Mouse (Mus musculus) right cerebral cortex, postnatal 25 days (tissue): ENCODE data around the gene Prdm4.

ENCODE experiments used
- DNase-seq: peaks from one replicate; pipeline ENCODE4 v3.0.0; 2022

Prdm4 gene

DNA sequence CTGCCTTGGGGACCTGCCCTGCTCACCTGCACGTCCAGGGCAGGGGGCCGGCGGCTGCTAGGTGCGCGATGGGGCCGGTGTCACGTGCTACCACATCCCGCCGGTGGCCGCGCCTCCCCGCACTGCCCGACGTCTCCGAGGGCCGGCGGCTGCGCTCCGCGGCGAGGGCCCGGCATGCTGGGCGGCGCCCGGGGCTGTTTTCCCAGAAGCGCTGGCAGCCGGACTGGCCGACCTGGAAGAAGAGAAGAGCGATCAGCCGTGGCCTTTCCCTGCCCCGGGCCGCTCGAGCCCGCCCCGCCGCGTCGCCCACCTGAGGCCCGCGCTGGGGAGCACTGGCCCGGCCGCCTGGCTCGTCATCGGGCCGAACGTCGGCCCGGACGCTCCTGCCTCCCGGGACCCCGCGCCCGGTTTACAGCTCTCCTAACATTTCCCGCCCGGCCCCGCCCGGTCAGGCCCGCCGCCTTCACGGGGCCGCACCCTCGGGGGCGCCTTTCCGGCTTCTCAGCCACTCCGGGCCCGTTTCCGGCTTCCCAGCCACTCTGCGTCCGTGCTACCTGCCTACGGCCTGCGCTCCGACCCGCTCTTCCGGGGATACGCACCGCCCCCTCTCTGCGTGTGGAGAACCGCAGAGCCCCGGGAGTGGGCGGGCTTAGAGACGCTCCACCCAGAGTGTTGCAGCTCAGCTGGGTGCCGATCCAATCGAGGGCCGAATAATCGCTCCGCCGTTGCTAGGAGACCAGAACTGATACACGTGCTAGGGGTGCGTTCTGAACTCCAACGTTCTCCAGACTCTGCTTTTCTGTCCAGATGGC lies at the start of gene Prdm4:
TSS of gene Prdm4 (minus strand) at position 645 of the 812 bp plus-strand sequence.
- peak; percentile 97 for DNase-seq

DNA sequence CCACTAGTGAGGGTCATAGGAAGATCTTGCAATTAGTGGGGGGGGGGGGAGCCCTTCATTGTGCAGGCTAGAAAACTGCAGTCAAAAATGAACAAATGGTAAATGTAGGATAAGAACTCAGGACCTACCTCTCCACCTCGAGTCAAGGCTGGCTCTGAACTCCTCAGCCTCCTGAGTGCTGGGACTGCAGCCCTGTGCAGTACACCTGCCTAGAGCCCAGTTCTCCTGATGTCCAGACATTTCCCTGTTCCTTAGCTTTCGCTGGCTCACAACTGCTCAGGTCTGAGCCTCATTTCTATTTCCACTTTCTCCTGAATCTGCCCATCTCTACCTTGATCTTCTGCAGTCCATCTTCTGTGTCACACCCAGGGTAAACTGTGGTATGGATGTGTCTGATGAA lies 49.5 kb upstream of the Prdm4 start:
- no peak for DNase-seq

DNA sequence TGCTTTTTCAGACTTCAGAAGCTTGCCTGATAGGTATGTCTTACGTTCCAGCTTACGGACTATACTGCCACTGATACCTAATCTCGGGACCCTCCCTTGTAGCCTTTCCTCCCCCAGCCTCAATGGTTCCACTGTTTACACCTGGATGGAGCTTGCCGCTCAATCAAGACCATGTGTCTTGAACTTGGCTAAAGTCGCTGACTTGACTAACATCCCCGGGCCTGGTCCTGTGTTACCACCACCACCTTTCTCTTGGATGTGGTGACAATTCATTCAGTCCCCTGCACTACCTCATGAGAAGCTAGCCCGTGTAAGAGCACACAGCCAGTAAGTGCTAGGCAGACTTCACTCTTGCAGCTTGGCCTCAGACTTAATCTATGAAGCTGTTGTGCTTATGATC lies 47.4 kb upstream of the Prdm4 start:
- DNase-seq = no peak

DNA sequence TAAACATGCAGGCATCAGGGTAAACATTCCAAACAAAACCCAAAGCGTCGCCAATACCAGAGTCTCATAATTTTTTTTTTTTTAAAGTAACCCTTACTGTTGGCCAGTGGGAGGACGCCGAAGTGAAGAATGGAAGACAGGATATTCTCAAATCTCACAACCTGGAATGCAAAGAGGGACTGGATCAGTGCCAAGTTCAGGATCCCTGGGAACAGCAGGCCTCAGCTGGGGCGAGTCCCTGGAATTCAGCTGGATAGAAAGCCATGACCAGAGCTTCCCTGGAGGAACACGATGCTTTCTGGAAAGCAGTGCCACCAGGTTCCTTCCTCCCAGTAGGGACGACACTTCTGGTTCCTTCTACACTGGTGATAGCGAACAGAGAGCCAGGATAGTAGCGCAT lies 46.0 kb upstream of the Prdm4 start:
- DNase-seq = no peak

DNA sequence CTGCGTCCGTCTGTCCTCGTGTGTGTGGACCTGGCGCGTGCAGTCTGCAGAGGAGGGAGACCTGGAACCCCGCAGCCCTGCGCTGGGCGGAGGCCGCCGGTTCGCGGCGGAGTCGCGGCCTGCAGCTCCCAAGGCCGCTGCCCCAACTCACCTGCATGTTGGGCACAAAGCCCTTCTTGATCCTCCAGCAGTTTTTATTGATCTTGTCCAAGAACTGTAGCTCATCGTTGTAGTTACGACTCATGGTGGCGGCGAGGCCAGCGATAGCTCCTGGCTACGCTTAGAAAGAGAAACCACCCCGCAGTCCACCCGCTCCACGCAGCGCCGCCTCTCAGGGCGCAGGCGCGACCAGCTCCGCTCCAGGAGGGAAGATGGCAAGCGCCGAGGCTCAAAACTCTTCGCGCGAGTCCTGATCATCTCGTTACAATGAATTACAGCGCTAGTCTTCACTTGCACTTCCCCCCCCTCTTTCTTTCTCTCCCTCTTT lies 40.6 kb upstream of the Prdm4 start, which contains the start of gene Rtcb:
TSS of gene Rtcb (minus strand) at position 360 of the 487 bp plus-strand sequence.
- DNase-seq = peak; percentile 98

DNA sequence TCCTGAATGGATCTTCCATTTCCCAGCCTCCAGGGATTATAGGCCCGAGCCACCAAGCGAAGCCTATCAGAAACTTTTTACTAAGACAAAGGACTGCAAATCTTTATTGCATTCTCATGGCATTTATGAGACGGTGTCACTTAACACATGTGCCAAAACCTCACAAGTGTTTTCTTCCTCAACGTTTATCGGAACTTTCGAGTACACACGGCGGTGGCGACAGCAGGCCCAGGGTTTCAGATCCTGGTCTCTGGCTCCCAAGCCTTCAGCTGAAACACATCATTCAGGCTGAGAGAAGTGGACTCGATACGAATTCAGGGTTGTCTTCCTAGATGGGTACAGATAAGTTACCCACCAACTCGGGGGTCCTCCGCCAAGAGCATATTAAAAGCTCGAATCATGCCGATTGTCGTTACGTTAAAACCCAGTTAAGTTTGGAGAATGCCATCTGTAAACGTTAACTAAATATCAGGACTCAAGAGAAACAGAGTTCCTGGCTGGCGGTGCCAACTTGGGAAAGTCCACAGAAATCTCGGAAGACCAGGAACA lies 40.0 kb upstream of the Prdm4 start:
- no peak for DNase-seq

DNA sequence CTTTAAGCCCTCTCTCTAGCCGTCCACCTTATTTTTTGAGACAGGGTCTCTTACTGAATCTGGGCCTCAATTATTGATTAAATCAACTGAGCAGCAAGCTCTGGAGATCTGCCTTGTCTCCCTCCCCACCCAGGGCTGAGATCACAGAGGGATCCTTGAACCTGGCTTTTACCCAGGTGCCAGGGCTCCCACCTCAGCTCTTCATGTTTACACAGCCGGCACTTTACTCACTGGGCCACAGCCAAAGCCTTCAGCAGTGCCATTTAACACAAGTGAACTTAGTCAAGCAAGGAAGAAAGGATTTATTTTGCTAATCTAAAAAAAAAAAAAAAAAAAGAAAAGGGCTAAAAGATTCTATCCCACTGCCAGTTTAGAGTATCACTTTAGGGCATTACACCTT lies 37.5 kb upstream of the Prdm4 start:
- no peak for DNase-seq

DNA sequence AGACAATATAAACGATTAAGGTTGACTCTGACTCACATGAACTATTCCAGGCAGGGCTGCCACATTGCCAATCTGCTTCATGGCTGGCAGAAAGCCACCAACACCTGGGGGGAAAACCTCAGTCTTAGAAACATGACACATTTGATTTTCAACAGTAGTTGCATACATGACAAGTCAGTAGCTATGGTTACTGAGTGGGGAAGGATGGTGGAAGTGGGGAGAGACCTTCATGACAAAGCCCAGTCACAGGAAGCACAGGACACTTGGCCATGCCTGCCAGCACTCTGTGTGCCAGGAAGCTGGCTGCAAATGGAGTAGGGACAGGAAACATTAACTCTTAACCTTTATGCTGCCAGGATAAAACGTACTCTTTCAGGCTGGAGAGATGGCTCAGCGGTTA lies 36.5 kb upstream of the Prdm4 start:
- no peak for DNase-seq

DNA sequence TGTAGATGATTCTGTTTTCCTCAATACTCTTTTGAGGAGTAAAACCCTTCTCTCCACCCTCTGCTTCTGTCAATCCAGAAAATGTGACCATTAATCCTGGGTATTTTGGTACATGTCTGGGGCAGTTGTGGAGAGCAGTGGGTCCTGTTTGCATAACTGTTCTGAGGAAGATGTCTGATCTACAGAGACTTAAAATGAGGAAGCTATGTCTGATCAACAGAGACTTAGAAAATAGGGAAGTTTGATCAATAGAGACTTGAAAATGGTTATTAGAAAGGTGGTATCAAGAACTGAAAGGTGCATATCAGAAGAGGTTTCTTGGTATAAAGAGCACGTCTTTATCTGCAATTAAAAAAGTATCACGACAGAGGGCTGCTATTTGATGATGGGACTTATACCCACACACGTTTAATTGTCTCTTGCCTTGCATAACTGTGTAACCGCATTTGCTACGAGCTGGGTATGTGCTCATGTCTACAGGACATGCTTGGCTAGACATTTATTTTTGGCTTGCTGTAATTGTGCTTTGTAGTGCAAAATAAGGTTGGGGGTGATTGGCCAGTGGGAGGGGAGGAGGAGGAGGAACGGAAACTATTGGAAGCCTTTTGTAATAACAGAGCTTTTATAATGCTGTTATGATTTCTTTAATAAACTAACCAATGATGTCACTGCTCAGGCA lies 35.0 kb upstream of the Prdm4 start:
- no peak for DNase-seq

DNA sequence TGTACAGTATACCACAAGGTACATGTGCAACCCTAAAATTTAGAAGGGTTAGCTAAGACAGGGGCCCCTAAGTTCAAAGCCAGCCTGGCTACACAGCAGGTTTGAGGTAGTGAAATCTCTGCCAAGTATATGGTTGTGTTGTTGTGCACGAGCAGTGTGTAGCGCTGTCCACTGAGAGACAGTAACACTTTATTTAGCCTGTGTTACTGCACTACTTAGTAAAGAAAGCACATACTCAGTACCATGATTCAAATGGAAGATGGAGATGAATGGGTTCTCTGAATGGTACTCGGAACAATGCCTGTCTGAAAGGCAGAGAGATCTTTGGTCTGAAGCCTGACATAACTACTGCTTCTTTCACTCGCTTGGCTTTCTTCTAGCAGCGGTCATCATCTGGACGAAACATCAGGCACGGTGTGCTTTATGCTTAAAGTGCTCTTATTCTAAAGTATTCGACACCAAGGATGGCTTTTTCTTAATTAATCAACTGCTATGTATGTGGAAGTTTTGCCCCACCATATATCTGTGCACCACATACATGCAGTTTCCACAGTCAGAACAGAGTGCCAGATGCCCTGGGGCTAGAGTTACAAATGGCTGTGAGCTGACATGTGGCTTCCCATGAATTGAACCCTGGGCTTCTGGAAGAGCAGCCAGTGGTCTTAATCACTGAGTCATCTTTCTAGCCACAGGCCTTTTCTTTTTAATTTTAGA lies 31.7 kb upstream of the Prdm4 start:
- no peak for DNase-seq

DNA sequence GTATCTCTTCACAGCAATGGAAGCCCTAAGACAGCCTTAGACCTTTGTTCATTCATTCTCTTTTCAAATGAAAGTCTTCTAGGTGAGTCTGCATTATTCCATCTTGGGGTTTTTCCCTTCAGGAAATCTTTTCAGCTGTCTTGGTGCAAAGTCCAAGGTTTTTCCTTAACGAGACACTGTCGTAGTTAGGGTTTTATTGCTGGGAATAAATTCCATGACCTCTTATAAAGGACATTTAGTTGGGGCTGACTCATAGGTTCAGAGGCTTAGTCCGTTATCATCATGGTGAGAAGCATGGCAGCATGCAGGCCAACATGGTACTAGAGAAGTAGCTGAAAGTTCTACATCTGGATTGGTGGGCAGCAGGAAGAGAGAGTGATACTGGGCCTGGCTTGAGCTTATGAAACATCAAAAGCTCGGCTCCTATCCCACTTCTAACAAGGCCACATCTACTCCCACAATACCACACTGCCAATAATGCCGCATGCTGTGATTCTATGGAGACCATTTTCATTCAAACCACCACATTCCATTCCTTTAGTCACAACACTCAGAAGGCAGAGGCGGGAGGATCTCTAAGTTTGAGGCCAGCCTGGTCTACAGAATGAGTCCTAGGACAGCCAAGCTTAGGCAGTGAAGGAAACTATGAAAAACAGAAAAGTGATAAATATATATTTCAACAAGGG lies 19.5 kb upstream of the Prdm4 start:
- no peak for DNase-seq

DNA sequence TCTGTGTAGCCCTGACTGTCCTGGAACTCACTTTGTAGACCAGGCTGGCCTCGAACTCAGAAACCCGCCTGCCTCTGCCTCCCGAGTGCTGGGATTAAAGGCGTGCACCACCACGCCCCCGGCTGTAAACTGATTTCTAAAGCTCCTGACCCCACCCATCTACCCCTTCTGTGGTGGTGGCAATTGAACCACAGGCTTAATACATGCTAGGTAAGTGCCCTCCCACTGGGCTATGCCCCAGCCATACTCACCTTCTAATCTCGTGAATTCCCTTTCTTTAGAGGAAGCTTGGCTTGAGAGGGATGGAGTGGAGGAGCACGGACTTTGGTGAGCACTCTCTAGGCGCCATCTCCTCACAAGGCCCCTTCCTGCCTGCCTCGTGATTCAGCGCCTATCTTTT lies 13.0 kb upstream of the Prdm4 start:
- DNase-seq = no peak

DNA sequence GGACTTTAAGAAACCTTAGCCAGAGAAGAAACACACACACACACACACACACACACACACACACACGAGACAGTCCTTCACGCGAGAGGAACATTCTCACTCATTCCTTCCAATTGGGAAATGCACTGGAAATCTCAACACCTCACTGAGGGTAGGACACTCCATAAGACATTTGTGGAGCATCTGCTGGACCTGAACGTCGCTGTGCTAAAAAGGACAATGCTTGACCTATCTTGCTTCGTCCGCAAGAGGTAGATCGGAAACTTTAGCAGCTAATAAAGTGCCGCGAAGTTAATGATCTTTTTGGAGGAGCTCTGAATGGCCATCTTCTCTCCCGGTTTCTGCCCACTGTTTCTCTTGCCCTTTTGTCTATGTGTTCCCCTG lies 12.3 kb upstream of the Prdm4 start:
- no peak for DNase-seq

DNA sequence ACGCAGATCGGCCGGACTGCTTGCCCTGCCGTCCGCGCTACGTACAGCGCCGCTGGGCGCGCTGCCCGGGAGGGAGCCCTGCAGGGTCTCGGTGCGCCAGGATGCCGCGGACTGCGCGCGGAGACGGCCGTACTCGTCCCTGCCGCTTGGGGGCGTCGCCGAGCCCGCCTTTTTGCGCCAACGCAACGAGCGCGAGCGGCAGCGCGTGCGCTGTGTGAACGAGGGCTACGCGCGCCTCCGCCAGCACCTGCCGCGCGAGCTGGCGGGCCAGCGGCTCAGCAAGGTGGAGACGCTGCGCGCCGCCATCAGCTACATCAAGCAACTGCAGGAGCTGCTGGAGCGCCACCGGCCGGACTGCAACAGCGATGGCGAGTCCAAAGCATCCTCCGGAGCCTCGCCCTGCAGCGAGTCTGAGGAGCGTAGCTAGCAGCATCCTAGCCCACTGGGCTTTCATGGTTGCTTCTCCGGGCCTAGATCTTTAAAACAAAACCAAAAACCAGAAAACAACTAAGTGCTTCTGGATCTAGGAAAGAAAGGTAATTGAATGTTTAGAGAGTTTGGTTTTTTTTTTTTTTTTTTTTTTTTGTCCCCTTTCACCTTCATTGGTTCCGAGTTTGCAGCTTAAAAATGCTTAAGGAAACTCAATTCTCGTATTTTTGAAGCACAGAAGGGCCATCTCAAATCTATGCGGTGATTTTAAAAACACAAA lies 11.7 kb upstream of the Prdm4 start:
- DNase-seq = peak; percentile 88

DNA sequence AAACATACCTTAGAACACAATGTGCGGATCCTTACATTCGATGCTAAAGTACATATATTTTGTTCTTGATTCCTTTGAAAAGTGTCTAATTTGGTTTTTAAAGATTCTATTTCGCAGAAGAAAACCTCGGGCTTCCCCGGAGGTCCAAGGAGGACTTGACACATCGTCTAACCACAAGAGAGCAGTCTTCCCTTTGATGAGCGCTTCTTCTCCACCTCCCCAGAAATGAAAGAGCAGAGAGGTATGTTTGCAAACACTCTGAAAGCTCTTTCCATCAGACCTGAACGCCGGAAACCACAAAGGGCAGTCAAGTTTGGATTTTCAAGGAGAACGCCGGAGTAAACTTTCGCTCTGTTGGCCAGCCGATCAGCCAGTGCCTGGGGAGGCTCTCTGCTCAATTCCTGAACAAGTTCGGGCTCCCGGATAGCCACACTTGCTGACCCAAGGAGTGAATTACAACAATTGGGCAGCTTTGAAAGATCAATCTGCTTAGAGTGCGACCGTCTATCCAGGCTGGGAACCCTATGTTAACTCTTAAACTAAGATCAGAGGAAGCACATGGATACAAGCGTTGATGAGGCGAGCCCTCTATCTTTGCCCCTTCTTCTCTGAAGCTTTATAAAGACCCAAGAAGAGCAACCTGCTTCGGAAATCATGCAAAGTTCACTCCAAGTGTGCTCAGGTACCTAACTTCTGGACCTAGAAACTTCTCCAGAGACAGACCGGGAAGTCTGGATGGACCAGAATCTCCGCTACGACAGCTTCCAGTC lies 10.9 kb upstream of the Prdm4 start, which contains the start of gene Ascl4:
TSS of gene Ascl4 (plus strand) at position 6 of the 770 bp plus-strand sequence.
- peak; percentile 18 for DNase-seq

DNA sequence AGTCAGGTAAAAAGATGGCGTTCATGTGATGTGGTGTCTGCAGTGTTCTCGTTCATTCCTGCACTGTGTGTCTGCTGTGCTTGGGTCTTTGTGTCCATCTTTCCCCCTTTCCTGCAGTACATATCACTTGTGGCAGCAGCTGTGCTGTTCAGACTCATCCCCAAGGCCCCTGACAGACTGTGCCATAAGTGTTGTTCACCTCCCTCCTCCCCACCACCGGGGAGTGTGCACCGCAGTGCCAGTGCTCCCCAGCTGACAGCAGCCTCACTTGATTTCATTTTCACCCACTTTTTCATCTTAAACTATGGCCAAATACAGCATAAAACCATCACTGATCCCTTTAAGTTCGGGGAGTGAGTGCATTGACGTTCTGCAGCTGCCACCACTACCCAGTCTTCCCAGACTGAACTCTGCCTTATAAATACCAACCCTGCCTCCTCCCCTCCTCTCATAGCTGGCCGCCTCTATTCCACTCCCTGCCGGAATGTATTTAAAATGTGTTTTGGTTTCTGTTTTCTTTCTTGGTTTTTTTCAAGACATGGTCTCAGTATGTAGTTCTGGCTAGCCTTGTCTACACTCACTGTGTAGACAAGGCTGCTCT lies 37.0 kb downstream of the Prdm4 start:
- DNase-seq = no peak

DNA sequence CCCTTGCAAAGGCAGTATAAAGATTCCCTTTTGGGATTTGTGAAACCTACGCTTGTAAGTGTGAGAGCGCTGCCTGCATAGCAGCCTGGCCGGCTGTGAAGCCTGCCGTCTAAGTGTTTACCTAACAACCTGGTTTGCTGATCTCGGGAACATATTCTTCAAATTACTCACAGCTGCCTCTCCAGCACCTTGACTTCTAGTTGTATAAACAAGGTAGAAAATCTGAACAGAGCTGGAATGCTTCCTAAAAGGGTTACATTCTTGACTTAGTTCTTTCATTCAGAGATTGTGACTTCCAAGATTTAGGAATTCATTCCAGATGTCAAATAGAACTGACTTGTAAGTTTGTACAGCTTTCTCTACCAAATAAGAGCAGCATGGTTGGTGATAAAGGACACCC lies 41.1 kb downstream of the Prdm4 start:
- DNase-seq = no peak

DNA sequence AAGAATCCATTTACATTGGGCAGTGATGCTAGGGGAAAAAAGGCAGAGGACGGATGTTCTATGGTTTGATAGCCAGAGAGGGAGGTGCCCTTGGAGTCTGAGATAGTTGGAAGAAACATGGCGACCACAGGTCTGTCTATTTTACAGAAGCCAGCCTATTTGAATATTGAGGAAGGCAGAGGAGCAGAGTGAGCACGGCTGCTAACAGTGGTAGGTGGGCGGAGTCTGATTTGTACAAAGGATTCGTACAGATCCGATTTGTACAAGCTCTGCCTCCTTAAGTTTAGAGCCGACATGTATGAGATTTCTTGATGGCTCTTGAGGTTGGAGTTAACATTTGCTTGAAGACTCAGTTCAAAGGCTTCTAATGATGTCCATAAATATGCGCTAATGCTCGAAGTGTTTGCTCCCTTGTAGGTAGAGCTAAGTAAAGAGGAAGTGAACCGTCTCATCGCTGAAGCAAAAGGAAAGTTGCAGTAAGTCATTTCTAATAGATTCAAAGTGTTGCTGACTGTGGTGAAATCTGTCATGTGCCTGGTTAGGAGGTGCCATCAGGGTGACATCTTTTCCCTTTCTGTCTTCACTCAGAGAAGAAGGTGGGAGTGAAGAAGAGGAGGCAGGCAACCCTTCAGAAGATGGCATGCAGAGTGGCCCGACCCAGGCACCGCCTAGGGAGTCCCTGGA lies 42.9 kb downstream of the Prdm4 start:
- DNase-seq = no peak

DNA sequence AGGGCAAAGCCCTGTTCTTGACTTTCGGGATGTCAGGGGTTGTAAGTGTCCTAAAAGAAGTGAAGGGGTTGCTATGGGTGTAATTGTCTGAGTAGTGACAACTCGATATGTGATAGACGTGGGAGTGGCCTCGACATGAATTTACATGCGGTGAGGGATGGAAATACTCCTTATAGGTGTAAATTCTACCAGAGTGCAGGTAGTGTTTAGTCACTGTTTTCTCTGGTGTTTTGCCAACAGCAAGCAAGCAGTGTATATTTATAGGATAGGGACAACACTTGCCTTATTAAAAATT lies 44.5 kb downstream of the Prdm4 start:
- DNase-seq = no peak
